Mouse (Mus musculus) G1E (cell line): Measurements from ENCODE around the gene Stmn3. TPM values are rescaled to one million over a fixed set of nuclear protein-coding genes. Genes with fewer than 3 reads are reported as not detected.
"Not testable (repeated sequence)": the region's sequence is repeated elsewhere in the genome, so short reads cannot be mapped to it uniquely, and the experiment has no call there.

Source experiments
- ATAC-seq: 2 replicates; pipeline ENCODE4 v1.8.0; 2016; ENCODE audit warnings: mild to moderate bottlenecking; ENCODE audit not compliant: insufficient number of reproducible peaks, poor library complexity, low FRiP score, severe bottlenecking; ENCODE audit errors: extremely low read depth
- DNase-seq: peaks from one replicate; pipeline ENCODE4 v3.0.0; 2012; ENCODE audit warnings: low spot score
- H3K27me3 ChIP-seq: 2 replicates; pipeline ENCODE4 v1.6.1; 2012; ENCODE audit warnings: mild to moderate bottlenecking, low read length, inconsistent platforms; ENCODE audit not compliant: insufficient read depth
- H3K36me3 ChIP-seq: replicated peaks from 2 replicates; pipeline ENCODE3; 2012; ENCODE audit warnings: mild to moderate bottlenecking, inconsistent platforms
- H3K4me1 ChIP-seq: 2 replicates; pipeline ENCODE4 v1.6.1; 2012; ENCODE audit warnings: low read depth, low read length, inconsistent platforms, mixed read lengths; ENCODE audit not compliant: insufficient read depth
- H3K4me3 ChIP-seq: 2 replicates; pipeline ENCODE4 v1.5.1; 2012; ENCODE audit warnings: low read depth, mild to moderate bottlenecking, inconsistent platforms, low read length, moderate library complexity, mixed read lengths
- H3K9me3 ChIP-seq: replicated peaks from 2 replicates; pipeline ENCODE4 v1.6.1; 2012; ENCODE audit warnings: inconsistent platforms
- CTCF ChIP-seq: IDR thresholded peaks from 2 replicates; pipeline ENCODE4 v1.5.1; 2012; ENCODE audit warnings: low read depth, low read length, inconsistent platforms, mixed read lengths
- GATA1 ChIP-seq: IDR thresholded peaks from 2 replicates; pipeline ENCODE4 v1.6.1; 2012; ENCODE audit warnings: borderline replicate concordance, low read length, inconsistent platforms, mixed read lengths
- GATA2 ChIP-seq: IDR thresholded peaks from 2 replicates; pipeline ENCODE4 v1.6.1; 2012; ENCODE audit warnings: low read depth, low read length, inconsistent platforms, borderline replicate concordance
- POLR2AphosphoS5 ChIP-seq: IDR thresholded peaks from 2 replicates; pipeline ENCODE4 v1.6.1; 2012; ENCODE audit warnings: low read depth, low read length, inconsistent platforms; ENCODE audit not compliant: insufficient replicate concordance
- TAL1 ChIP-seq: conservative IDR thresholded peaks from 2 replicates; pipeline ENCODE4 v1.6.1; 2012; ENCODE audit warnings: low read depth, low read length, inconsistent platforms, mixed read lengths
- polyA plus RNA-seq: library from polyadenylated mRNA; stranded (reverse); fragments of >175 nt; gene quantifications from 2 replicates; pipeline ENCODE4 v1.2.3, GENCODE M21; 2012
- total RNA-seq, 2 experiments: library from RNA; stranded (forward) in 1 of 2; stranded (reverse) in 1 of 2; fragments of 200-1000 nt in 1 of 2; fragments of >200 nt in 1 of 2; fragmentation: Nextera tagmentation in 1 of 2; gene quantifications; 2 replicates each; pipeline ENCODE4 v1.2.3; 2014 to 2017

Gene Stmn3
- total and polyA plus RNA-seq, 3 experiments: not detected

- Histone ChIP-seq H3K36me3 (peaks cover under 1% of the 10 kb centered on the region), H3K4me1 (peaks cover 3% of the 10 kb centered on the region; the same call in 1 of the 2 replicates), H3K27me3 (peaks cover 27% of the 10 kb centered on the region), H3K4me3 (no peak overlapping the region), H3K9me3 (no peaks in the 10 kb centered on the region)
- no peak for ATAC-seq
- no peak for DNase-seq
- TF ChIP-seq GATA2 (no peak), POLR2AphosphoS5 (no peak), CTCF (no peak), GATA1 (no peak), TAL1 (no peak)
These were observed 1.9 kb downstream of the Stmn3 start for GRCm38 (mm10) chr2:181312435-181312834.

DNA sequence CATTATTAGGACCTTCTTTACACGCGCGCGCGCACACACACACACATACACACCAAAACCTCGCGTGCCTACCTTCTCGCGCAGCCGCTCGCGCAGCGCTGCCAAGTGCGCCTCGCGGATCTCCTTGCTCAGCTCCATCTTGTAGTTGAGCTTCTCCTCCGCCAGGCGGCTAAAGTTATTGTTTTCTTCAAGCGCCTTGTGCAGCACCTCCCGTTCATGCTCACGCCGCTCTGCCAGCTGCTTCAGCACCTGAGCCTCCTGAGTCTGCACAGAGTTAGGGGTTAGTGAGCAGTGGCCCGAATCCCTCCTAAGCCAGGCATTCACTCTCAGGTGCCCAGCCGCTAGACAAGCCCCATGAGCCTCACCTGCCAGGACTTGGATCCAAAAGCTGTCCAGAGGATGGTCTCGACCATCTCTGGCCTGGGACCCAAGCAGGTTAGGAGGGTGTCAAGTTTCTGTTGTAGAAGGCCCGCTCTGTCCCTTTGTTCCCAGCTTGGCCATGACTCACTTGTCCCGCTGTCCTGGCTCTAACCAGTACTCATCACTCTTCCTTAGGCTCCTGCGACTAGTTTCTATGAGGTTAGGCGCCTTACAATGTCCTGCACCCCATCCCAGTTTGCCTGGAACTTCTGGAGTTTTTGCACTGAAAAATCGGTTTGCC is 7.0 kb downstream of the Stmn3 start:
- Histone ChIP-seq H3K36me3 (peaks cover 26% of the 10 kb centered on the region), H3K4me1 (no peaks in the 10 kb centered on the region), H3K4me3 (no peak overlapping the region), H3K27me3 (peaks cover 4% of the 10 kb centered on the region; the same call in 1 of the 2 replicates), H3K9me3 (no peaks in the 10 kb centered on the region)
- ATAC-seq (no peak), DNase-seq (no peak)
- TF ChIP-seq POLR2AphosphoS5: no peak
- TF ChIP-seq GATA1: no peak
- TF ChIP-seq GATA2: no peak
- TF ChIP-seq CTCF: no peak
- no peak for TF ChIP-seq TAL1

GRCm38 (mm10) chr2:181304944-181305343 is 9.4 kb downstream of the Stmn3 start:
- TF ChIP-seq CTCF (no peak), POLR2AphosphoS5 (no peak), TAL1 (no peak), GATA1 (no peak)
- no peak for ATAC-seq

GRCm38 (mm10) chr2:181302041-181302440 is 12.3 kb downstream of the Stmn3 start:
- DNase-seq (peak; percentile 41), ATAC-seq (no peak)
- Histone ChIP-seq H3K27me3 (no peaks in the 10 kb centered on the region), H3K36me3 (peaks cover 54% of the 10 kb centered on the region), H3K4me1 (no peaks in the 10 kb centered on the region), H3K9me3 (peaks cover 4% of the 10 kb centered on the region; the same call in 1 of the 2 replicates), H3K4me3 (no peak overlapping the region)
- TF ChIP-seq POLR2AphosphoS5: no peak
- no peak for TF ChIP-seq GATA2
- TF ChIP-seq CTCF: no peak
- no peak for TF ChIP-seq TAL1
- TF ChIP-seq GATA1: no peak

More at GRCm38 (mm10) chr2:181304944-181305343, 9.4 kb downstream of the Stmn3 start:
- H3K27me3 ChIP-seq: no peaks in the 10 kb centered on the region
- no peak for DNase-seq
- peaks cover 4% of the 10 kb centered on the region; the same call in 1 of the 2 replicates for H3K9me3 ChIP-seq
- H3K4me1 ChIP-seq: no peaks in the 10 kb centered on the region
- H3K36me3 ChIP-seq: peaks cover 48% of the 10 kb centered on the region
- no peak overlapping the region for H3K4me3 ChIP-seq

- peaks cover 43% of the 10 kb centered on the region for H3K36me3 ChIP-seq
- no peak for DNase-seq
- H3K4me3 ChIP-seq: no peak overlapping the region
- no peaks in the 10 kb centered on the region for H3K9me3 ChIP-seq
- ATAC-seq: no peak
- TF ChIP-seq CTCF: no peak
- TF ChIP-seq GATA2: no peak
- TF ChIP-seq POLR2AphosphoS5: no peak
- no peak for TF ChIP-seq GATA1
- TF ChIP-seq TAL1: no peak
- H3K4me1 ChIP-seq: peaks cover 24% of the 10 kb centered on the region
- H3K27me3 ChIP-seq: no peaks in the 10 kb centered on the region
These were observed 23.4 kb downstream of the Stmn3 start for GRCm38 (mm10) chr2:181290937-181291336.

- no peak for ATAC-seq
- DNase-seq: no peak
- Histone ChIP-seq H3K9me3 (no peaks in the 10 kb centered on the region), H3K4me1 (peaks cover 25% of the 10 kb centered on the region), H3K27me3 (no peaks in the 10 kb centered on the region), H3K36me3 (peaks cover 51% of the 10 kb centered on the region), H3K4me3 (peak overlapping the region; percentile 28; the same call in 1 of the 2 replicates)
- TF ChIP-seq GATA1 (no peak), TAL1 (no peak), GATA2 (no peak), CTCF (no peak), POLR2AphosphoS5 (no peak)
These were observed 25.6 kb downstream of the Stmn3 start for GRCm38 (mm10) chr2:181288691-181289090.

- ATAC-seq (peak; percentile 94), DNase-seq (peak; percentile 91)
- Histone ChIP-seq H3K4me3 (peak within 1 kb of the TSS; percentile 79), H3K4me1 (peaks cover 31% of the 10 kb centered on the region), H3K36me3 (peaks cover 56% of the 10 kb centered on the region)
- not testable (repeated sequence) for H3K27me3 ChIP-seq, H3K9me3 ChIP-seq
These were observed 26.3 kb downstream of the Stmn3 start, which contains the start of gene Gmeb2 for GRCm38 (mm10) chr2:181287958-181288350. Gene Gmeb2, minus strand, starts transcription at chr2:181288035.
